In genomic region chr3:87159190-87159589, GRCm38 (mm10) we compare ENCODE assay signal across 10 mouse cellular contexts. TPM values are rescaled to one million over a fixed set of nuclear protein-coding genes. Genes with fewer than 3 reads are reported as not detected.
A peak's percentile ranks its signal among the peaks of the same experiment; 100 is the strongest.
DNase-seq lines count a peak whose midpoint lies in the region; ATAC-seq lines count a peak whose summit lies in the region.
"Had no signal": no experiment of that assay in that cellular context is flagged by ENCODE, and none has a peak within 500 bp of the region (broad histone marks: within the 10 kb centered on the region; RNA-seq: fewer than 3 reads in every experiment).

No protein-coding gene starts in this region.

- no peaks in the 10 kb centered on the region for H3K36me3 ChIP-seq in heart, embryonic 15.5 days
- H3K36me3 ChIP-seq in neural tube, embryonic 11.5 days (ENCODE audit: control insufficient read depth, insufficient read depth, low read length): peaks cover 2% of the 10 kb centered on the region
- no peaks in the 10 kb centered on the region for H3K36me3 ChIP-seq in intestine, embryonic 15.5 days
- H3K36me3 ChIP-seq: liver, embryonic 15.5 days had no signal

- H3K27me3 ChIP-seq in heart, embryonic 15.5 days: no peaks in the 10 kb centered on the region
- H3K27me3 ChIP-seq in neural tube, embryonic 11.5 days (ENCODE audit: control insufficient read depth, insufficient read depth, low read length): no peaks in the 10 kb centered on the region
- no peaks in the 10 kb centered on the region for H3K27me3 ChIP-seq in intestine, embryonic 15.5 days (replicated peaks)
- H3K27me3 ChIP-seq: liver, embryonic 15.5 days had no signal

- no peak overlapping the region for H3K9ac ChIP-seq in heart, embryonic 15.5 days
- no peak overlapping the region for H3K9ac ChIP-seq in neural tube, embryonic 11.5 days (ENCODE audit: low read length)
- no peak overlapping the region for H3K9ac ChIP-seq in intestine, embryonic 15.5 days
- H3K9ac ChIP-seq: liver, embryonic 15.5 days had no signal

- no peak; the same call in 1 of the 2 replicates for ATAC-seq in heart, embryonic 15.5 days (replicated peaks; ENCODE audit: insufficient number of reproducible peaks, insufficient read depth, low FRiP score, low read depth)
- no peak for ATAC-seq in neural tube, embryonic 11.5 days (ENCODE audit: insufficient read depth, low FRiP score, low TSS enrichment)
- ATAC-seq in intestine, embryonic 15.5 days: no peak
- no peak for ATAC-seq in frontal cortex, adult (ENCODE audit: low TSS enrichment)

- peaks cover 70% of the 10 kb centered on the region for H3K4me1 ChIP-seq in heart, embryonic 15.5 days (replicated peaks)
- peaks cover 23% of the 10 kb centered on the region for H3K4me1 ChIP-seq in neural tube, embryonic 11.5 days (ENCODE audit: control insufficient read depth, insufficient read depth, low read length)
- H3K4me1 ChIP-seq in intestine, embryonic 15.5 days (replicated peaks): peaks cover 38% of the 10 kb centered on the region

- 68% methylated on average over 7 of the region's 7 CpGs for WGBS in heart, embryonic 15.5 days
- 55% methylated on average over 7 of the region's 7 CpGs for WGBS in neural tube, embryonic 11.5 days
- WGBS in intestine, embryonic 15.5 days: 70% methylated on average over 7 of the region's 7 CpGs

- H3K4me2 ChIP-seq in heart, embryonic 15.5 days: no peak overlapping the region
- H3K4me2 ChIP-seq in neural tube, embryonic 11.5 days (ENCODE audit: low read depth): no peak overlapping the region
- H3K4me2 ChIP-seq in intestine, embryonic 15.5 days (replicated peaks): no peak overlapping the region
- H3K4me2 ChIP-seq: liver, embryonic 15.5 days had no signal

- H3K9me3 ChIP-seq in heart, embryonic 15.5 days (replicated peaks): no peaks in the 10 kb centered on the region
- H3K9me3 ChIP-seq in neural tube, embryonic 11.5 days (ENCODE audit: control insufficient read depth, low read length): no peaks in the 10 kb centered on the region
- H3K9me3 ChIP-seq in intestine, embryonic 15.5 days: no peaks in the 10 kb centered on the region
- H3K9me3 ChIP-seq: liver, embryonic 15.5 days had no signal

- H3K27ac ChIP-seq in heart, embryonic 15.5 days: peak overlapping the region; percentile 79
- peak overlapping the region; percentile 39; the same call in 1 of the 2 replicates for H3K27ac ChIP-seq in neural tube, embryonic 11.5 days (ENCODE audit: low read depth, low read length)
- H3K27ac ChIP-seq in intestine, embryonic 15.5 days: peak overlapping the region; percentile 86; the same call in 1 of the 2 replicates
- H3K27ac ChIP-seq: liver, embryonic 15.5 days had no signal

- no peak overlapping the region for H3K4me3 ChIP-seq in heart, embryonic 15.5 days
- H3K4me3 ChIP-seq in neural tube, embryonic 11.5 days (ENCODE audit: low read depth, low read length): no peak overlapping the region
- no peak overlapping the region for H3K4me3 ChIP-seq in intestine, embryonic 15.5 days (replicated peaks)
- H3K4me3 ChIP-seq: liver, embryonic 15.5 days had no signal

- DNase-seq in heart, postnatal 4 days: no peak
- no peak for DNase-seq in neural tube, embryonic 11.5 days (ENCODE audit: low spot score)
- no peak for DNase-seq in neural tube, embryonic 10.5 days (ENCODE audit: extremely low spot score, low spot score)
- DNase-seq in adrenal gland, postnatal 25 days: no peak
- DNase-seq in frontal cortex, adult 2 months (ENCODE audit: extremely low spot score in 1 of 2, low spot score in 1 of 2): no peak
- DNase-seq: cerebellum, adult 9-10 months had no signal

RNA-seq across cellular contexts. Expression of gene Kirrel, which starts 15.4 kb away (rescaled TPM):
- polyA plus RNA-seq in heart, embryonic 15.5 days (2015; fragmentation: Nextera tagmentation; extraction: Ambion mirVana): 9.0 and 13.1 TPM in 2 replicates
- 10 to 100 TPM; 19.5 to 19.6 TPM for total RNA-seq in heart, postnatal 4 days (2021)
- 10.1 and 11.0 TPM in 2 replicates for polyA plus RNA-seq in neural tube, embryonic 11.5 days (2014; fragmentation: Nextera tagmentation; extraction: Ambion mirVana)
- polyA plus RNA-seq in intestine, embryonic 15.5 days (2015; fragmentation: Nextera tagmentation; extraction: Ambion mirVana): 11.0 and 11.8 TPM in 2 replicates
- total RNA-seq in adrenal gland, postnatal 25 days (2021): 15.2 and 18.1 TPM in 2 replicates
- 5.4 and 5.5 TPM in 2 replicates for polyA plus RNA-seq in frontal cortex, adult 2 months (2012; rRNA removed)
